Mouse (Mus musculus): ENCODE results near the gene Dld.

Dld gene

DNA sequence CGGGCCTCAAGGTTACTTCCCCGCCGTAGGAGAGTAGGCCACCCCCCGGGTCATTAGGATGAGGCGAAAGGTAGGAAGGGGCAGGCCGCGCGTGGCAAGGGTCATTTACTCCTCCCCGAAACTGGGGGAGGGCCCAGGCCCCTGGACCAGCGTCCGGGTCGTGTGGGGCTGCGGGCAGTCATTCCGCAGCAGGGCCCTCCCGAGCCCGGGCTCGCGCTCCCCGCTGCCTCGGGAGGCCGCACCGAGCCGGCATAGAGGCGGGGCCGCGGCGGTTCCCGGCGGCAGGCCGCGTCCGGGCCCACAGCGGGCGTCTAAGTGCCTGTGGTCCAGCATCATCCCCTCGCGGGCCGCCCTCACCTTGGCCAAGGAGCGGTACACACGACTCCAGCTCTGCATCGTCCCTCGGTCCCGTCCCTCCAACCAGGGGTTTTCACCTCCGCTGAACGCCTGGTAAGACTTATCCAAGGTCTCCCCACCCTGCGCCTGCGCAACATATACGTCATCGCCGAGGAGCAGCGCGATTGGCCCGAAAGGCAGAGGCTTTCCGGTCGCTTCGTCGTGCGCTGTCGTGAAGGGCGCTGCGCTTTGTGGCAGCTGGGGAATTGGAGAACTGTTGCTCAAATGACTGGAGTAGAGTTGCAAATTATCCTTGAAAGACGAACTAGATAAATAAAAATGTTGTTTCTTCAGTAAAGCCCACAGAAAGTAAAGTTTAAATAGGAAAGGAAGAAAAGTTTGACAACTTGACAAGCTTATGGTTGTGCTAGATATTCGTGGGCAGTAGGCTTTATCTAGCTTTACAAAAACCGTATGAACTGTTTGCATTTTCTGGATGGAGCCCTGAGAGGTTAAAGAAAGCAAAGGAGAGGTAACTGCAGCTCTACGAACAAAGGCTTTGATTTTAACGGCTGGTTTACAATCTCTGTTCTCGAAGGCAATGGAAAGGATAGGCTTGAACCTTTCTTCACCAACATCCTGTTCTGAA is at the start of gene Dld:
Gene Dld, minus strand, starts transcription at position 510 of the 985 bp plus-strand sequence.
- DNase-seq (ENCODE audit: extremely low read depth, insufficient read length, low spot score) = peak; percentile 91

DNA sequence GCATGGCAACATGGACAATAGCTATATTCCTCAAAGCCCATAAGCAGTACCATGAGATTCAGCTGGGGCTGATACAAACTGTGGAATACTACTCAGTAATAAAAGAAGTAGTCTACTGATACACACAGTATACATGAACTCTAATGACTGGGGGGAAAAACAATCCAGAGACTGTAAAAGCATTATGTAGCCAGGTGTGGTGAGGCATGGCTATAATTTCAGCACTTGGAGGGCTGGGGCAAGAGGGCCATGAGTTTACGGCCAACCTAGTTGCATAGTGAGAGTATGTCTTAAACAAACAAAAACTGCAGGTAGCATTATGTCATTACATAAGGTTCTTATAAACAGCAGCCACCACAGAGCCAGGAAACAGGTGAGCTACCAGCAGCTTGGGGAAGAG is 49.6 kb upstream of the Dld start:
- no peak for DNase-seq (ENCODE audit: extremely low read depth, insufficient read length, low spot score)

DNA sequence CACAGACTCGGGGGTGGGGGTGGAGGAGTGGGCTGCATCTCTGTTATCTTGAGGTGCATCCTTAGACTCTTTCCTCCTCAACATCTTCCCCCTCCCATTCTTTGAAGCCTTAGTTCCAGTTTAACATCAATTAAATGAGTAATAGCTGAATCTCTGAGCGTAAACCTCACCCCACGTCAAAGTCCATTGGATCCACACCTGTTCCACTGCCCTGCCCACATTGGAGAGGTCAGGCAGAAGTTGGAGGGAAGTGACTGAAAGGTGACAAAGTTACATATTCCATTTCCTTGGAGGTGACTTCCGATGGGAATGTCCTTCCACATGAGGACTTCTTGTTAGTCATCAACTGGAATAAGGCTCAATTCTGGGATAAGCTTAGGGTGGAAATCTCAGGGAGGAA is 46.5 kb upstream of the Dld start:
- no peak for DNase-seq (ENCODE audit: extremely low read depth, insufficient read length, low spot score)

DNA sequence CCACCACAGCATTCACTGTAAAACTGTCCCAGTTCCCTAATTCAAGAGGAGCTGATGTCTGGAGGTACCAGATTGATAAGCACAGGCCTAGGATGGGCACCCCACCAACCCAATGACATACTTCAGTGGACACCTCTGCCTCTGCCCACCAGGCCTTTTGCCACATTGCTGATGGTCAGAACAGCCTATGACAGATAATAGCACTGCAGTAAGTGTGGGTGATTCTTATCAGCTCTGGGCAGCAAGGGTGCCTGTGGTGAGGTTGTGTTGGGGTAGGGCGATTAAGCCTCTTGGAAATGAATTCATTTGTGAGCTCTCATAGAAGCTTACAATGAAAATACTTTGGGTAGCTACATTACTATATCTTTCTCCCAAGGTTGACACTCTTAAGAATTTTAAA is 44.6 kb upstream of the Dld start:
- no peak for DNase-seq (ENCODE audit: extremely low read depth, insufficient read length, low spot score)

DNA sequence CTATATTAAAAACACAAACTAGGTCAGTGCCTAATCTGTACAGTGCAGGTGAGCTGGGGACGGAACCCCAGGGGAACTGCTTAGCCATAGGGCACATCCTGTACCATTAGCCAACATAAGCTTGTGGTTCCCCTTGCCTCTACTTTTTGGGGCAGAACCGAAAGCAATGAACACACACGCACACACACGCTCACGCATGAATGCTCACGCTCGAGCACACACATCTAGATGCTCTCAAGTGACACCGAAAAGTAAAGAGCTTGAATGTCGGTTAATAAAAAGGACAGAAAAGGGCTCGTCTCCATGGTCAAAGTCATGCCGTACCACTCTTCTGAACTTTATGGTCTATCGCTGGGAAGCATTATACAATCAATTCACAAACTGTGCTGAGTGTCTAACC is 40.4 kb upstream of the Dld start:
- no peak for DNase-seq (ENCODE audit: extremely low read depth, insufficient read length, low spot score)

DNA sequence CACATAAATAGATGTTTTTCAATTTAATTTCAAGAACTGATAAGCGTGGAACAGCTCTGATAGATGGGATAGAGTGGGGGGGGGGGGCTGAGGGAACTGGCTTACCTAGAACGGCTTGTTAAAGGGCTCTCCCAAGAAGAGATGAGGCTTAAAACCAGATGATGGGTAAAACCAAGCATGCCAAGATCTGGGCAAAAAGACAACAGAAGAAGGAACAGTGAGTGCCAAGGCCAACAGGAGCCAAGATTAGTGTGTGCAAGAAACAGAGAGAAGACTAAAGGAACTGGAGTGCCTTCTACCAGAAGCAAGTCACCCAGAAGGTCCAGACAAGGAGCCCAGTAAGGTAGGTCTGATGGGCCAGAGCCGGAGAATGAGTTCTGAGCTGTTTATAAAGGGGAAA is 39.3 kb upstream of the Dld start, which contains the start of gene Slc26a3:
Gene Slc26a3, plus strand, starts transcription at position 301 of the 400 bp plus-strand sequence.
- DNase-seq (ENCODE audit: extremely low read depth, insufficient read length, low spot score) = no peak

DNA sequence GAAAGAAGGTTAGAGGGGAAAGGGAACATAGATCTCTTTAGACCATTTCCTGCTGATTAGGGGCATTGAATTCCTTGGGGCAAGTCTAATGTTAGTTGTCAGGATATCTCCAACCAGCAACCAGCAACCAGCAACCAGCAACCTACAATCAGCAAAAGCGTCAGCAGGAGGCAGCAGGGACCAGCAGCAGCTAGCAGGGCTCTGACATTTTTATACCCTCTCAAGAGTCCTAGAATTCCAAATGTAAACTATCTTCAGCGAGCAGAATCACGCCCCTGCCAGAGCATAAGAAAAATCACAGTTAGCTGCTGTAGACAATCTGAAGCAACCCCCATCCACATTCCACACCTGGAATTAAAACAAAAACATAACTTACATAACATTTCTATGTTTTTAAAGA is 36.0 kb upstream of the Dld start:
- DNase-seq (ENCODE audit: extremely low read depth, insufficient read length, low spot score) = no peak

DNA sequence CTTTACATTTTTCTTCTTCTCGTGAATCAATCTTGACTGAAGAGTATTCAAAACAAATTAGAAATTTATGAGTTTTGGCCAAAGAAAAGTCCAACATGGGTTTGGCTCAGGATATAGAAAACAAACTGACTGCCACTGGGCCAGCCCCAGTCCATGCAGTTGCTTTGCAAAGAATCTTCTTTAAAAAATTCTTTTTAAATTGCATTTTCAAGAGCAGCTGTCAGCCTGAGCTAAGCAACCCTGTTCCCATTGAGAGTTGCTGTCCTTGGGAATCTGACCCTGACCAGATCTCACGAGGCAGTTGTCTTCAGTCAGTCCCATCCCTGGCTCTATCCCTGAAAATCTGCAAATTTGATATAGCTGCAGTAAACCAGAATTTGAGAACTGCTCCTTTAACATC is 31.2 kb upstream of the Dld start:
- DNase-seq (ENCODE audit: extremely low read depth, insufficient read length, low spot score) = no peak

DNA sequence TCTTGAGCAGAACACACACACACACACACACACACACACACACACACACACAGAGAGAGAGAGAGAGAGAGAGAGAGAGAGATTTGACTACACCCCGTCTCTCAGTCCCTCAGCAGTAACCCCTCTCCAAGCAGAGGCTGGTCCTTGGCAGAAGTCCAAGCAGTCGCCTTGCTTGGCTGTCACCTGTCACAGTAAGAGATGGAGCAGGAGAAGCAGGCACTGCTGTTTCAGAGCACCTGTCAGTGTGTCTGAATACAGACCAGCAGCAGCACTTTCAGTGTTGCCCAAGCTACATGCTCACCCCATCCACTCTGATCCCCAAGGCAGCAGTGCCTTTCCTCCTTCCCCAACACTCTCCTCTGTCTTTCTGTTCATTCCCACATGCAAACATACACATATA is 29.6 kb upstream of the Dld start:
- DNase-seq (ENCODE audit: extremely low read depth, insufficient read length, low spot score) = no peak

DNA sequence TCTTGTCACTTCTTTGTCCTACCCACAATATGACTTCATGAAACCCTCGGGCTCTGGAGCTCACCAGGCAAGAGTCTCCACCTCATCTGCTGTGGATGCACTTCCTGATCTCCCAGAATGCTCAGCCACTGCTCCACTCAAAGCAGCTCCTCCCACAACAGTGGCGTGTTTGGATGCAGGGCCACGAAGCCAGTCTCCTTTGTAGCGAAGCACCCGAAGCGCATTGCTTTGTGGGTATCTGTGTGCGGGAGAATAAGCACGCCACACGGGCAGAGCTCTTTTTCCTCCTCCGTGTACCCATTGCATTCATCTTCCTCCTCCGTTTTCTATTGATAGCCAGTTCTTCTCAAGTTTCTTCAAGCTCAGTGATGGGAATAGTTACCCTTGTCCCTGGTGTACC is 26.0 kb upstream of the Dld start:
- no peak for DNase-seq (ENCODE audit: extremely low read depth, insufficient read length, low spot score)

DNA sequence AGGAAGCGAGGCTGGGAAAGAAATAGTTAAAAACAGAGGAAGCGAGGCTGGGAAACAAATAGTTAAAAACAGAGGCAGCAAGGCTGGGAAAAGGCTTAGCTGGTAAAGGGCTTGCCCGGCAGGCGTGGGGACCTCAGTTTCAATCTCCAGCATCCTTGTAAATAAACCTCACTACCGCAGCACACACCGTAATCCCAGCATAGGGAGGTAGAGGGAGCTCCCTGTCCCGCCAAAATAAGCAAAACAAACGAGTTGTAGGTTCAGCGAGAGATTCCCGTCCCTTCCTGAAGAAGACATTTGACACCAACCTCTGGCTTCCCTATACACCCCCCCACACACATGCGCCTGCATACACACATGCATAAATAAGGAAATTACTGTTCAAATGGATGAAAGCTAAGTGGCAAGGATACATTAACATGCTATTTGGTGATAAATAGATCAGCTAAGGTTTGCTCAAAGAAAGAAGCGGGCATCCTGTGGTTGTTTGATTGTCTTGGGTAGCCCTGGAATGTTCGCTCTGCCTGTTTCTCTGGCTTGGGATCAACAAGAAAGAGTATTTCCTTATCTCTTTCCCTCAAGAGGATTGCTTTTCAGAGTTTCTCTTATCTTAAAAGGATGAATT is 25.2 kb upstream of the Dld start:
- peak; percentile 43 for DNase-seq (ENCODE audit: extremely low read depth, insufficient read length, low spot score)

DNA sequence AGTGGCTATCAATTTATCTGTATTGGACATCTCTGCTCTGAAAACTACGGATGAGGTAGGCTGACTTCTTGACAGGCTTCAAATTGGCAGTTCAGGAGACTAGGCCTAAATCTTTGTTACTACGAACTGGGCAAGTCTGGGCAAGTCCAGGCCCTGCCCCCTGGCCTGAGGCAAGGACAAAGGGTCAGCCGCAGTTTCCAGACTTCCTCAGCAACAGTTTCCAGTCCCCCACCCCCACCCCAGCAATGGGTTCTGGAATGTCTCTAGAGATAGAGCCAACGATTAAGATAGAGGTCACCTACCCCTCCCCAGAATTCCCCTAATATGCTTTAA is 24.0 kb upstream of the Dld start:
- peak; percentile 59 for DNase-seq (ENCODE audit: extremely low read depth, insufficient read length, low spot score)

DNA sequence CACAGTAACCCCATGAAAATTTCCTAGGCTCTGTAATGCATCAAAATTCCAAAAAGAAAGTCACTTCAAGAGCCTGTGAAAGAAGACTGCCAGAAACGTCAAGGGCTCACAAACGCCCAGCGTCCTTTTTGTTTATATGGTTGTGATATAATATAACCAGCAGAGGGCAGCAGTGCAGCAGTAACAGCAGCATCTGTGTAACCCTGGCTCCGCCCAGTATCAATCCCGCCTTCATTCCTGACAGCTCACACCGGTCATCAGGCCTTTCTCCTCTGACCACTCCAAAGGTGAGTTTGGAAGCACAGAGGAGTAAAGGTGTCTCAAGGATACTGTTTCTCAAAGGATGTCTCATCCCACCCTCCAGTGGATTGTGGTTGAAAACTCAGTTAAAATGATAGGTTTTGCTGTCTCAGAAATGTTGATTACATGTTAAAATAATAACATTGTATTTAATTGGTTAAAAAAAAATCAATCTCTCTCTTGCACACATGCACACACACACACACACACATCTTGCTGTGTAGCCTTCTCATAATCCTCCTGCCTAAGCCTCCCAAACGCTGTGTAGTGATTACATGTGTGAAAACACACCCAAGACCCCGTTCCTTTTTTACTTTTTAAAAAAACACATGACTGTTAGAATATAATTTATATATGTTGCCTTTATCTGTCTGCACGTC is 23.5 kb upstream of the Dld start:
- peak; percentile 52 for DNase-seq (ENCODE audit: extremely low read depth, insufficient read length, low spot score)

DNA sequence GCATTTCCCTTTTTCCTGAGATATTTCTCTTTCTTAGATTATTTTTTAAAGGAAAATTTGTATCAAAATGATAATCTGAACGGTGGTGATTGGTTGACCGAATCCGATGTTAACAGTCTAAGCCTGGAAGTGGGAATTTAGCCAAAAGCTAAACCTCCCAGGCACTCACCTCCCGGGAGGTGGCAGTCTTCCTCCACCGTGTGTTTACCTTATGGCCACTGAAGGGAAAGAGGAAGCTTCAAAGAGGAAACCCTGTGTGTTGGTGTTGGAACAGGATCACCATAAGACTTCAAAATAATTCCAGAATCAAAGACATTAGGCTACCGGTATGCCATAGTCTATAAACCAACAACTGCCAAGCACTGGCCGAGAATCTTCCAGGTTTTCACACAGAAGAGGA is 18.4 kb upstream of the Dld start:
- DNase-seq (ENCODE audit: extremely low read depth, insufficient read length, low spot score) = no peak

DNA sequence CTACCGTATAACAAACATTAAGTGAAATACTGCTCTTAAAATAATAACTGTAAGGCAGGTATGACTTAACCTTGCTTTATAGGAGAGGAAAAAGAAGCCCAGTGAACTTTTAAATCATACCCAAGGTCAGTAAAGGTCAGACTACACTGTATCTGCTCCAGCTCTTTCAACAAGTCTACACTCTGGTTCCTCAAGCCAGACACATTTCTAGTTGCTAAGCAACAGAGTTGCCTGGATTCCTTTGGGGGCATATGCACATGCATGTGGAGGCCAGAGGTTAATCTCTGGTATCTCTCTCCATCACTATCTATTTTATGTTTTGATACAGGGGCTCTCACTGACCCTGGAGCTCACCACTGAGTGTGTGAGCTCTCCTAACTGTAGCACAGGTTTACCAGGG is 17.9 kb upstream of the Dld start:
- no peak for DNase-seq (ENCODE audit: extremely low read depth, insufficient read length, low spot score)

DNA sequence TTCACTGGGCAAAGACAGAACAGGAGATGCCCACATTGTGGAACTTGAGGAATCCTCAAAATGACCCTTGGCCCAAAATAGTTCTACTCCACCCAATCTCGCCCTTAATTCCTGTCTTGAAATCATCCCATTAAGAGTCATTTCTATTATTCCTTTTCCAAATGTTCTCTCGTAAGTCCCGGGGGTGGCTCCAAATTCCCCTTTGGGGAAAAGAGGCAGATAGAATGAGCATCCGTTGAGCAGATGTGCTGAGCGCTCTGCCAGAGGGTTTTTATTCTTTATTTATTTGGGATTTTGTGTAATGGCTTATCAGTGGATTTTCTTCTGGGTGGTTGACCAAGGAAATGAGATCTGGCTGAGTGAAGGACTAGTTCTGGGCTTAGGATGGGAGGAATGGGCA is 16.5 kb upstream of the Dld start:
- no peak for DNase-seq (ENCODE audit: extremely low read depth, insufficient read length, low spot score)

DNA sequence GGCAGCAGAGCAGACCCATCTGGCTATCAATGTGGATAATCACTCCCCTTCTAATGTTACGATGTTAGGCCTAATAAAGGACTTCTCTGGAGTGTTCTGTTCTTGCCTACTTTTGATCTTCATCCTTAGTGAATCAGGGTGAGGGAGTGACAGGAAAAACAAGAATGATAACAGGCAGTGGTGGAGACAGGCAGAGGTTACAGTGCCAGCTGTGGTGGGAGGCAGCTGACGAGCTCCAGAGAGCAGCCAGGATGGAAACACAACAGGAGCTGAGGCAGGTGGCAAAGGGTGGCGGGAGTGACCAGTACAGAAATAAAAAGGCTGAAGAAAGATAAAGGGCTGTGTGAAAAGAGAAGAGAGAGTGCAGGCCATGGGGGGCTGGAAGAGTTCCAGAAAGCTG is 15.2 kb upstream of the Dld start:
- DNase-seq (ENCODE audit: extremely low read depth, insufficient read length, low spot score) = no peak

DNA sequence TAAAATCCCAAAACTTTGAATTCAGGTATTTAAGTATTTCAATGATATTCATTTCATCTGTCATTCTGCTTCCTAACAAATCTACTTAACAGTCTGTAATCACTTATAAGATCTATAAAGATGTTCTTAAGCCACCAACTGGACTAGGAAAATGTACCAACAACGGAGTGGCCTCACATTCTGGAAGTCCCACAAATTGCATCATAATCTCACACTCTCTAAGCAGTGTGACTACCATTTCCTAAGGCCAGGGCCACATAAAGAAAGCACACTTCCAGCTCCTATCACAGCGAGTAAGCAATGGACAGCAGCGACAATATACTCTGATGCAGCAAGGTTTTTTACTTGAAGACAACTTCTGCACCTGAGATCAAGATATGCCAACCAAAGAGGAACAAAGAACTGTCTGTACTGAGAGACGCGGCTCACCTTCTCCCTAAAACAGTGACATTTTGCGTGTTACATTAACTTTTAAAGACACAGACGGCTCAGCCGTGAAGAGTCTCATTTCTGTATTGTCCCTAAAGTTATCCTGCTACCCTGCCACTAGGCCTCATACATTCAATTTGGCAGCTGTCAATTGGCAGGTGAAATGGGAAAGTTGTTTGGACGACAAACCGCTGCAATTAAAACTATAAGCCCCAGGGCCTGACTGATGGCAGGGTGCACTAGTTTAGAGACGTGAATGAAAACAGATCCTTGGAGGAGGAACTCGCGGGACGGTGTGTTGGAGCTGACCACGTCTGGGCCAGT is 886 bp downstream of the Dld start:
- no peak for DNase-seq (ENCODE audit: extremely low read depth, insufficient read length, low spot score)

DNA sequence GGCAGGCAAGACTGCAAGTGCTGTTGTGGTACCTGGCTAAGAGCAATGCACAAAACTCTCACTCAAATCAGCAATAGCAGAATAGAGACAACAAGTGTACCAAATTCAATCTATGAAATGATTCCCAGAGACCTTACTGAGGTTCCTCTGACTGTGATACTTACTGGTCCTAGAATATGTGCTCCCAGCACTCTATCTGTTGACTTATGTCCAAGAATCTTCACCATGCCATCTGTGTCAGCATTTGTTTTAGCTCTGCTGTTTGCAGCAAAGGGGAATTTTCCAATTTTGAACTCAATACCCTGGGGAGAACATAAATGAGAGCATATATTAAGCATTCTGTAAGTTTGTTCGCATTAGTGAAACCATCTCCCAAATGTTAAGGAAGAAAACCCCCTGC is 18.0 kb downstream of the Dld start:
- DNase-seq (ENCODE audit: extremely low read depth, insufficient read length, low spot score) = no peak

DNA sequence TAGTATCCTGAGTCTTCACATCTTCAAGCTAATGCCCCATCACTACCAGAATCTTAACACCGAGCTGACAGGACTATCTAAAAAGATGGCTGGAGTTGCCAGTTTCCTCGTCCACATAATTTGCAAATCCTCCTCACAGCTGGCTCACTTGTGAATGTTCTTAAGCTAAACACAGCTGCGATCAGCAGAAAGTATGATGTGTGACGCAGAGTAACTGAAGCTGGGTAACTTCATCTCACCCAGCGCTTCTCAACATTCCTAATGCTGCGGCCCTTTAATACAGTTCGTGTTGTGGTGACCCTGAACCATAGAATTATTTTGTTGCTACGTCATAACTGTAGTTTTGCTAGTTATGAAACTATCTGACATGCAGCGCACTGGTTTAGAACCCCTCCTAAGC is 24.1 kb downstream of the Dld start:
- no peak for DNase-seq (ENCODE audit: extremely low read depth, insufficient read length, low spot score)

DNA sequence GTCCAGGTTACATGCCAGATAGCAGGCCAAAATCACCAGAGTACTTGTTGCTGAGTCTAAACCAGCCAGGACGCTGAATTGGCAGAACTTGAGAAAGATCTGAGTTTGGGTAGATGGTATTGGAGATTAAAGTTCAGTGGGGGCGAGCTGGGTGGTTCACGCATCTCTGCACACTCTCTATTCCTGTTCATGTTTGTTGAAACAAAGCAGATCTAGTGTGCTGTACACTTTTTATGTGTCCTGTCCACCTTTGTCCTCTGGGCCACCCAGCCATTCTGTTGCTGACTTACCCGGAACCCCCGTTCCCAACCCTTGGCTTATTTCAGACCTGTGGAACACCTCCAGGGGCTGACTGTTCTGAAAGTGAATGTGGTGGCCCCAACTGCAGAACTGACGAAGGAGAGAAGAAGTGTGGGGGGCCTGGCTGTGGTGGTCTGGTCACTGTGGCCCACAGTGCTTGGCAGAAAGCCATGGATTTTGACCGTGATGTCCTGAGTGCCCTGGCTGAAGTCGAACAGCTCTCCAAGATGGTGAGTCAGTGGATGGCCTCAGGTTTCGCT is 28.0 kb downstream of the Dld start:
- no peak for DNase-seq (ENCODE audit: extremely low read depth, insufficient read length, low spot score)

Measured in 3134 (cell line).